Mouse (Mus musculus) kidney, embryonic 16.5 days (tissue): ENCODE results near the gene Cend1. TPM values are rescaled to one million over a fixed set of nuclear protein-coding genes. Genes with fewer than 3 reads are reported as not detected.
A peak's percentile ranks its signal among the peaks of the same experiment; 100 is the strongest.
"Not testable (repeated sequence)": the region's sequence is repeated elsewhere in the genome, so short reads cannot be mapped to it uniquely, and the experiment has no call there.

Experiments
- ATAC-seq: fragments of 200-750 bp; cut with Nextera tagmentation; 2 replicates; pipeline ENCODE4 v1.8.0; 2017; ENCODE audit warnings: moderate TSS enrichment; ENCODE audit not compliant: low FRiP score, low TSS enrichment
- H3K27ac ChIP-seq: fragments of 300-500 bp; sonication (generic); 2 replicates; pipeline ENCODE4 v1.5.1; 2014; ENCODE audit warnings: low read length
- H3K27me3 ChIP-seq: fragments of 300-500 bp; sonication (generic); 2 replicates; pipeline ENCODE4 v1.6.1; 2014; ENCODE audit warnings: low read length, control low read depth, mixed read lengths; ENCODE audit not compliant: insufficient read depth
- H3K36me3 ChIP-seq: fragments of 300-500 bp; sonication (generic); 2 replicates; pipeline ENCODE4 v1.6.1; 2014; ENCODE audit warnings: low read length, control low read depth, mixed read lengths; ENCODE audit not compliant: insufficient read depth
- H3K4me1 ChIP-seq: fragments of 300-500 bp; sonication (generic); 2 replicates; pipeline ENCODE4 v1.6.1; 2014; ENCODE audit warnings: low read length, control low read depth, mixed read lengths; ENCODE audit not compliant: insufficient read depth
- H3K4me2 ChIP-seq: fragments of 300-500 bp; sonication (generic); replicated peaks from 2 replicates; pipeline ENCODE4 v1.6.1; 2014; ENCODE audit warnings: low read depth, low read length
- H3K4me3 ChIP-seq: fragments of 300-500 bp; sonication (generic); 2 replicates; pipeline ENCODE4 v1.5.1; 2014; ENCODE audit warnings: mild to moderate bottlenecking, low read length
- H3K9ac ChIP-seq: fragments of 300-500 bp; sonication (generic); replicated peaks from 2 replicates; pipeline ENCODE4 v1.6.1; 2014; ENCODE audit warnings: low read length
- H3K9me3 ChIP-seq: fragments of 300-500 bp; sonication (generic); 2 replicates; pipeline ENCODE4 v1.6.1; 2016; ENCODE audit warnings: low read length, control low read depth
- WGBS: fragments of 180-500 bp; shearing (Covaris S2); extraction: QIAGEN DNeasy Blood & Tissue Kit; methylation state at CpG from one replicate; pipeline ENCODE4 v1.1.7; 2014; 5-methylcytosine and 5-hydroxymethylcytosine counted together
- polyA plus RNA-seq: library from polyadenylated mRNA; unstranded; fragments of >200 nt; fragmentation: Nextera tagmentation; extraction: Ambion mirVana; gene quantifications from 2 replicates; pipeline ENCODE4 v1.2.1, GENCODE M21; 2015

Cend1 gene
- polyA plus RNA-seq, 1 experiment from 2014 or later, result 3.0 TPM

DNA sequence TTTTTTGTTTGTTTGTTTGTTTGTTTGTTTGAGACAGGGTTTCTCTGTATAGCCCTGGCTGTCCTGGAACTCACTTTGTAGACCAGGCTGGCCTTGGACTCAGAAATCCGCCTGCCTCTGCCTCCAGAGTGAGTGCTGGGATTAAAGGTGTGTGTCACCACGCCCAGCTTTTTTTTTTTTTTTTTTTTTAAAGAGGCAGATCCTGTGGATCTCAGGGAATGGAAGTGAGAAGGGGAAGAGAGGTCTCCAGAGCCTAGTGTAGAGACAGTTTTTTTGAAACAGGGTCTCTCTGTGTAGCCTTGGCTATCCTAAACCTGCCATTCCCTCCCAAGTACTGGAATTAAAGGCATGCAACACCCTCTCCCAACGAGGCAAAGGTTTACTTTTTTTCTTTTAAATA is 17.1 kb upstream of the Cend1 start:
- H3K4me2 ChIP-seq, H3K9ac ChIP-seq, H3K9me3 ChIP-seq, H3K27me3 ChIP-seq, H3K27ac ChIP-seq, ATAC-seq, H3K4me3 ChIP-seq: not testable (repeated sequence)
- WGBS, result 84% methylated on average over 3 of the region's 3 CpGs
- Histone ChIP-seq H3K36me3 (peaks cover 24% of the 10 kb centered on the region), H3K4me1 (peaks cover 31% of the 10 kb centered on the region)

DNA sequence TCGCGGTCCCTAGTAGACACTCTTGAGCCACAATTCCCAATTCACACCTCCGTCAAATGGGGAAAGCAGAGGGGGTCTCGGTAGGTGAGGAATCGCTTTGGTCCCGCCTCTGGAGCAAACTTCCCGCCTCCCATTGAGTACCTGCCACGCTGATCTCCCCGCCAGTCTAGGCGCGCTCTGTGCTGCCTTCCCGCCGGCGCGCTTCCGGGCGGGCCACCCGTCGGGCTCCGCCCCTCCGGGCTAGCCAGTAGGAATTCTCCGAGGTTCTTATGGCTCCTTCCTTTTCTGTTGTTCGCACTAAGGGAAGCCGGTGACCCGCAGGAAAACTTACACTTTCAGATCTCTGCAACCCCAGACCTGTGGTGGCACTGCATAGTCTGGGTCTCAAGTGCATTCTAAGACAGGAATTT is 14.5 kb upstream of the Cend1 start, which contains the start of gene Pidd1:
Gene Pidd1 (minus strand): TSS at position 198 of the 410 bp plus-strand sequence.
- peak within 1 kb of the TSS; percentile 54 for H3K4me3 ChIP-seq
- H3K36me3 ChIP-seq, result peaks cover 16% of the 10 kb centered on the region; the same call in 1 of the 2 replicates
- peaks cover 29% of the 10 kb centered on the region for H3K4me1 ChIP-seq
- no peaks in the 10 kb centered on the region for H3K9me3 ChIP-seq
- WGBS, result under 1% methylated on average over 25 of the region's 25 CpGs
- peak within 1 kb of the TSS; percentile 68; the same call in 1 of the 2 replicates for H3K27ac ChIP-seq
- peak; percentile 57 for ATAC-seq
- H3K4me2 ChIP-seq, result peak within 1 kb of the TSS; percentile 89
- no peaks in the 10 kb centered on the region for H3K27me3 ChIP-seq
- peak within 1 kb of the TSS; percentile 66 for H3K9ac ChIP-seq

DNA sequence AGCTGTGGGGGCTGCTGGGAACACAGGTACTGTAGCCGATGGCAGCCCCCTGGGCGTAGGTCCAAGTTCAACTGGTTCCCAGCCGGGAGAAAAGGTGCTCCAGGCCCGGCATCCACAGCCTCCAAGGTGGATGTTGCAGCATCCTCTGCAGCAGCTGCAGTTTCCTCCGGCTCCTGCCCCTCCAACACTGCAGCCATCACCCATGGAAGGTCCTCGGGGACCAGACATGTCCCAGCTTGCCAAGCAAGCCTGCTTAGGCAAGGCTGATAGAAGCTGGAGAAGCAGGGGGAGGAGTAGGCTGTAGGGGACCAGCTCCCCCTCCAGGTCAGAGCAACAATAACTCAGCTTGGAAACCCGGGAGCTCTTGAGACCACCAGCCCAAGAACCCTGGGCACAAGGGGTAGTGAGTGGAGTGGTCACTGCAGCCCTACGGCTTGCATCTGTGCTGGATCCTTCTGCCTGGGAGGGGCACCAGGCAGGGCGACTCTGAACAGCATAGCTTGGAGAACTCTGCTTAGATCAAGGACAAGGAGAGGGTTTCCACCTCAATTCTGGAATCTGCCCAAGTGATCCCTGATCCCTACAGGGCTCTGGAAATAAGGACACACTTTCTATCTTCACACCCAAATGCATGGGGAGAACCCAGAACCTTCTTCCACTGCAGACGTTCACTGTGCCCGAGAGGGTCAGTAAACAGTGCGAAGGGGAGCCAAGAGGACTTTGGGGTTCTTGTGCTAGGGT is 14.0 kb upstream of the Cend1 start:
- Histone ChIP-seq H3K27ac (peak overlapping the region; percentile 52; the same call in 1 of the 2 replicates), H3K4me2 (peak overlapping the region; percentile 89), H3K36me3 (peaks cover 18% of the 10 kb centered on the region; the same call in 1 of the 2 replicates), H3K27me3 (no peaks in the 10 kb centered on the region), H3K9me3 (no peaks in the 10 kb centered on the region), H3K4me3 (peak overlapping the region; percentile 54), H3K4me1 (peaks cover 24% of the 10 kb centered on the region), H3K9ac (peak overlapping the region; percentile 66)
- no peak; the same call in 1 of the 2 replicates for ATAC-seq
- WGBS, result 15% methylated on average over 12 of the region's 12 CpGs

DNA sequence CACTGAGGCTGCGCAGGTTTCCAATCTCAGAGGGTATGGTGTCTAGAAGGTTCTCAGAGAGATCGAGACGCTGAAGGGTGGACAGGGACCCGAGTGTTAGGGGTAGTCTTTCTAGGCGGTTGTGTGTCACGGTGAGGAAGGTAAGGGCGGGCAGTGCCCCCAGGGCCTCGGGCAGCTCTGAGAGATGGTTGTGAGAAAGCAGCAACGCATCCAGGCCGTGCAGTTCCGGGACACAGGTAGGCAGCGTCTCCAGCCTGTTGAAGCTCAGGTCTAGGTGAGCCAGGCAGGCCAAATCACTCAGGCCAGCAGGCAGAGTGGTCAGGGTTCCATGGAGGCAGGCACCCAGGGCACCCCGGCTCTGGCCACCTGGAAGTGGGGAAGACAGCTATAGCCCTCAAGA is 12.9 kb upstream of the Cend1 start:
- H3K27me3 ChIP-seq, result no peaks in the 10 kb centered on the region
- H3K27ac ChIP-seq, result no peak overlapping the region
- ATAC-seq, result no peak
- H3K36me3 ChIP-seq, result peaks cover 19% of the 10 kb centered on the region; the same call in 1 of the 2 replicates
- H3K9ac ChIP-seq, result peak overlapping the region; percentile 66
- peaks cover 22% of the 10 kb centered on the region for H3K4me1 ChIP-seq
- H3K4me2 ChIP-seq, result peak overlapping the region; percentile 89
- 93% methylated on average over 13 of the region's 13 CpGs for WGBS
- H3K9me3 ChIP-seq, result no peaks in the 10 kb centered on the region
- peak overlapping the region; percentile 54; the same call in 1 of the 2 replicates for H3K4me3 ChIP-seq

DNA sequence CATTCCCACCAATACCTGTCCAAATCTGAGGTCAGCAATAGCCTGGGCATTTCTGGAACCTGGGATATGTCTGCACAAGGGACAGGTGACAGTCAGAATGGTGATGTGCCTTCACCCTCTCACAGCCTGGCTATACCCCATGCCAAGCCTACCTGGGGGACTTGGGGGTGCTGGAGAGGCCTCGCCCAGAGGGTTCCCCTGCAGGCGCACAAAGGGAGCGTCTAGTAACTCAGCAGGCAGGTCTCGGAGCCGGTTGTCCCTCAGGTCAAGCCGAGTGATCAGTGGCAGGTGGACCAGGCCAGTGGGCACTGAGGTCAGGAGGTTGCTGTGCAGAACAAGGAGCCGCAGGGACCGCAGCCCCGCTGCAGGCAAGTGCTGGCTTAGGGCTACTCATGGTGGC is 12.2 kb upstream of the Cend1 start:
- Histone ChIP-seq H3K9ac (no peak overlapping the region), H3K9me3 (no peaks in the 10 kb centered on the region), H3K4me3 (no peak overlapping the region), H3K27ac (no peak overlapping the region), H3K4me2 (no peak overlapping the region), H3K36me3 (peaks cover 19% of the 10 kb centered on the region; the same call in 1 of the 2 replicates), H3K27me3 (no peaks in the 10 kb centered on the region), H3K4me1 (peaks cover 29% of the 10 kb centered on the region)
- WGBS, result 88% methylated on average over 9 of the region's 9 CpGs
- no peak for ATAC-seq

DNA sequence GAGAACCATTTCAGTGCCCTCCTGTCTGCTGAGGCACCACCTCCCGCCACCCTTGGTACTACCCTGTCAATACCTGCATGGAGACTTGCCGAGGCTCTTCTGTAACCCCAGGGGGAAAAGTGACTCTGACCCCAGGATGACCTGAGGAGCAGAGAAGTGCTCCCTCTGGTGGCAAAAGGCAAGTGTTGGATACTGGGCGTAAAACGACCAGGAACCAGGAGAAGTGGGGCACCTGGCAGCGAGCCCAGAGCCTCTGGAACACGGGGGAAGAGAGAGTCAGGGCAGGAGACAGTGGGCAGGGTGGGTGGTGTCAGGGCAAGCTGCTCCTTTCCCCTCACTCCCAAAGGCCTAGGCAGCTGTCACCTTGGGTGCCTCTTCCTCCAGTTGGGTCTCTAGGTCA is 11.3 kb upstream of the Cend1 start:
- H3K36me3 ChIP-seq, result peaks cover 19% of the 10 kb centered on the region; the same call in 1 of the 2 replicates
- no peak overlapping the region for H3K4me3 ChIP-seq
- H3K4me2 ChIP-seq, result no peak overlapping the region
- 36% methylated on average over 6 of the region's 6 CpGs for WGBS
- no peaks in the 10 kb centered on the region for H3K9me3 ChIP-seq
- H3K4me1 ChIP-seq, result peaks cover 37% of the 10 kb centered on the region
- H3K9ac ChIP-seq, result no peak overlapping the region
- no peak for ATAC-seq
- H3K27me3 ChIP-seq, result no peaks in the 10 kb centered on the region
- H3K27ac ChIP-seq, result no peak overlapping the region

DNA sequence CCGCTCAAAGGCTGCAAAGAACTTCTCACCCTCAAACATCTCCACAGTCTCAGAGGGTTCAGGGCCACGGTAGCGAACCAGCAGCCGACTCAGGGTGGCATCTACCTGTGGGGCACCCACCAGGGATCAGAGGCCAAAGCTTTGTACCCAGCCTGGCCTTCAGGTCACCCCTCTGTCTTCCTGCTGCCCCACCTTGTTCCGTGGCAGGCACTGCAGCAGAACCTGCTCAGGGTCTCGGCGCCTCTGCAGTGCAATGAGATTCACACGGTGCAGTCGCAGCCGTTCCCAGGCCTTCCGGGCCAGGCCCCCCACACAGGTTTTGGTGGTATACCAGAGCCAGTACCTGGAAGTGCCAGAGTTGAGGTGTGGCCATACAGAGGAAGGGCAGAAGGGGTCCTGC is 10.5 kb upstream of the Cend1 start:
- Histone ChIP-seq H3K36me3 (peaks cover 19% of the 10 kb centered on the region; the same call in 1 of the 2 replicates), H3K27me3 (no peaks in the 10 kb centered on the region), H3K9ac (no peak overlapping the region), H3K4me2 (no peak overlapping the region), H3K27ac (no peak overlapping the region), H3K4me3 (no peak overlapping the region), H3K9me3 (no peaks in the 10 kb centered on the region), H3K4me1 (peaks cover 43% of the 10 kb centered on the region)
- no peak for ATAC-seq
- 95% methylated on average over 11 of the region's 11 CpGs for WGBS

DNA sequence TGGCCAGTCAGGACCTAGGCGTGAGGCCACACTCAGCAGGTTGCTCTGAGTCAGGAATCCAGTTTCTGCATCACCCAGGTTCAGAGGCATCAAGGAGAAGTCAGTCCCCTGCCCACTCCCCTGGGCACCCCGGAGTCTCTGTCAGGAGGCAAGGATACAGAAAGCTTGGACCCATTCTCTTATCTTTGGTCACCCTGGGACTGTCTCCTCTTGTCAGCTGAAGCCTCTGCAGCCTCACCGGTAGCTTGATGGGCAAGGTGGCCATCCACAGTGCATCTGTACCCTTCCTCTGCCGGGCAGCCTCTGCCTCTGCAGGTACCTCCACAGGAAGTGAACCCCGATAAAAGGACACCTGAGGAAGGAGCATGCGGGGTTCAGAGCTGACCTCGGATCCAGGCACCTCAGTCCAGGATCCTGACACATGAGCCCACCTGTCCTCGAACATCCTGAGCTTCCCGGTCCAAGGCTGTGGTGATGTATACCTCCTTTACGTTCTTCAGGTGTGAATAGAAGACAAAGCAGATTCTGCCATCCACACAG is 9.9 kb upstream of the Cend1 start:
- no peaks in the 10 kb centered on the region for H3K9me3 ChIP-seq
- WGBS, result 96% methylated on average over 10 of the region's 10 CpGs
- no peak for ATAC-seq

DNA sequence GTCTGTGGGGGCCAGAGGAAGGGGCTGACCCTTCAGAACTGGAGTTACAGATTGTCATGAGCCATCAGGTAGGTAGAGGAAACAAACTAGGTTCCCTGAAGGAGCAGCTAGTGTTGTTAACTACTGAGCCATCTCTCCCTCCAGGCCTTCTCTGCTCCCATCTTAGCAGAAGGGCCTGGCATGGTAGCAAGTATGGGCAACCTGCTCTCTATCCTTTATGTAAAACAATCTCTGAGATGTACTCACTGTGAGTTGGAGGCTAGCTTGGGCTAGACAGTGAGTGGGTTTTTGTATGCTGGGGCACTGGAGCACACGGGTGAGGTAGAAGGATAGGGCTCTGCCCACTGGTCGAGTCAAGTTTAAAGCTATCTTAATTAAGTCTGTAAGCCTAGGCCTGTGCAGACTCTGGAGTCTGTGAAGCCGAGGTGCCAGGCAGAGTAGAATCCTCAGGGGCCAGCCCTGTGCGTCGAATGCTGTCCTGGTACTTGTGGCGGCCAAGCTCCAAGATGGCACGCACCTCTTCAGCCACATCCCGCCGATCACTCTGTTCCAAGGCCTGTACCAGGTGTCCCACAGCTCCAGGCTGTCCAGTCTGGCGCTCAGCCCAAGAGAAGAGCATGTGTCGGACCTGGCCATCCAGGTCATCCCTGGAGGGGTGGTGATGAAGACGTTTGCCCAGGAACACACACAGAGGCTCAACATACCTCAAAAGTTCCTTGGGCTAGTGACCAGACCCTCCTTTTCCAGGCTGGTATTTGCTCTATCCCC is 9.1 kb upstream of the Cend1 start:
- no peak overlapping the region for H3K27ac ChIP-seq
- no peaks in the 10 kb centered on the region for H3K9me3 ChIP-seq
- H3K4me1 ChIP-seq, result peaks cover 50% of the 10 kb centered on the region
- H3K27me3 ChIP-seq, result no peaks in the 10 kb centered on the region
- no peak overlapping the region for H3K4me2 ChIP-seq
- 91% methylated on average over 12 of the region's 12 CpGs for WGBS
- peaks cover 22% of the 10 kb centered on the region for H3K36me3 ChIP-seq
- ATAC-seq, result no peak
- H3K4me3 ChIP-seq, result no peak overlapping the region
- no peak overlapping the region for H3K9ac ChIP-seq

More for the DNA sequence above, 9.9 kb upstream of the Cend1 start:
- Histone ChIP-seq H3K4me3 (no peak overlapping the region), H3K36me3 (peaks cover 19% of the 10 kb centered on the region; the same call in 1 of the 2 replicates), H3K4me1 (peaks cover 49% of the 10 kb centered on the region), H3K27ac (no peak overlapping the region), H3K4me2 (no peak overlapping the region), H3K27me3 (no peaks in the 10 kb centered on the region), H3K9ac (no peak overlapping the region)
